Mouse (Mus musculus) lung, postnatal 0 days (tissue): ENCODE measurements at regions not wholly inside any gene's neighbourhood (a gene's known extent, or its start where the extent isn't known, plus 50 kb on each side); places are given as distances from the start of the nearest gene placed in this dataset.

Experiments used
- ATAC-seq: fragments of 200-750 bp; cut with Nextera tagmentation; 2 replicates; pipeline ENCODE4 v1.8.0; 2017; ENCODE audit warnings: moderate library complexity
- DNase-seq: peaks from one replicate; pipeline ENCODE4 v3.0.0-alpha.2; 2016; ENCODE audit warnings: low spot score
- H3K27ac ChIP-seq: fragments of 300-500 bp; sonication (generic); 2 replicates; pipeline ENCODE4 v1.5.1; 2014; ENCODE audit warnings: antibody characterized with exemption, mild to moderate bottlenecking, low read length, mixed read lengths
- H3K27me3 ChIP-seq: fragments of 300-500 bp; sonication (generic); replicated peaks from 2 replicates; pipeline ENCODE4 v1.6.1; 2014; ENCODE audit warnings: low read length, mixed read lengths; ENCODE audit not compliant: insufficient read depth
- H3K36me3 ChIP-seq: fragments of 300-500 bp; sonication (generic); 2 replicates; pipeline ENCODE4 v1.6.1; 2014; ENCODE audit warnings: low read length, mixed read lengths; ENCODE audit not compliant: insufficient read depth
- H3K4me1 ChIP-seq: fragments of 300-500 bp; sonication (generic); 2 replicates; pipeline ENCODE4 v1.6.1; 2014; ENCODE audit warnings: antibody characterized with exemption, low read depth, low read length, mixed read lengths; ENCODE audit not compliant: insufficient read depth
- H3K4me2 ChIP-seq: fragments of 300-500 bp; sonication (generic); replicated peaks from 2 replicates; pipeline ENCODE4 v1.6.1; 2014; ENCODE audit warnings: low read depth, mild to moderate bottlenecking, low read length, moderate library complexity, mixed read lengths
- H3K4me3 ChIP-seq: fragments of 300-500 bp; sonication (generic); 2 replicates; pipeline ENCODE4 v1.5.1; 2014; ENCODE audit warnings: low read depth, low read length
- H3K9ac ChIP-seq: fragments of 300-500 bp; sonication (generic); replicated peaks from 2 replicates; pipeline ENCODE4 v1.6.1; 2014; ENCODE audit warnings: low read depth, mild to moderate bottlenecking
- H3K9me3 ChIP-seq: fragments of 300-500 bp; sonication (generic); 2 replicates; pipeline ENCODE4 v1.6.1; 2016; ENCODE audit warnings: low read length, mixed read lengths
- CTCF ChIP-seq: IDR thresholded peaks from 2 replicates; pipeline ENCODE4 v1.5.1; 2016; ENCODE audit warnings: antibody characterized with exemption, mild to moderate bottlenecking
- EP300 ChIP-seq: IDR thresholded peaks from 2 replicates; pipeline ENCODE4 v1.6.1; 2016; ENCODE audit warnings: antibody characterized with exemption, mild to moderate bottlenecking, control low read depth
- WGBS: fragments of 180-500 bp; shearing (Covaris S2); extraction: QIAGEN DNeasy Blood & Tissue Kit; methylation state at CpG from one replicate; pipeline ENCODE4 v1.1.7; 2014; 5-methylcytosine and 5-hydroxymethylcytosine counted together

- Histone ChIP-seq H3K4me2 (no peak overlapping the region), H3K9me3 (no peaks in the 10 kb centered on the region), H3K27ac (no peak overlapping the region), H3K4me3 (no peak overlapping the region), H3K27me3 (no peaks in the 10 kb centered on the region), H3K4me1 (no peaks in the 10 kb centered on the region), H3K9ac (no peak overlapping the region), H3K36me3 (no peaks in the 10 kb centered on the region)
- ATAC-seq: no peak
- no peak for DNase-seq
- 66% methylated on average over 9 of the region's 9 CpGs for WGBS
- TF ChIP-seq CTCF: no peak
- no peak for TF ChIP-seq EP300
Observed at GRCm38 (mm10) chr8:89569406-89569805, 525.4 kb upstream of the Sall1 start.

- no peaks in the 10 kb centered on the region for H3K9me3 ChIP-seq
Observed at GRCm38 (mm10) chr8:89568641-89569040, 524.7 kb upstream of the Sall1 start.

DNA sequence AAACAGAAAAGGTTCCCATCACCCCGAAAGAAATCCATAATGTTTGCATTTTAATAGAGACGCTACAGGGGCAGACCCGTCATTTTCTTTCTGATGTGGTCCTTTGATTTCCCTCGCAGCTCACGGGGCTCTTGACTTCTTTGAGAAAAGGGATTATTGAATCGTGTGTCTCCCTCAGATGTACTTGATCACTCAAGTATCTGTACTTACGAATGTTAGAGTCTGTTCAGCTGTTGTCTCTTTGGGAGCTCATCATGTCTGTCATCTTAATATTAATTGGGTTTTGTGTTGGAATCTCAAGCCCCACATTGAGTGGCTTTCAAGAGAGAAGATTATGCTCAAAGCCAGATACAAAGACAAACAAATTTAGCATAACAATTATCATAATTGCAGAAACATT is 523.0 kb upstream of the Sall1 start:
- Histone ChIP-seq H3K27ac (no peak overlapping the region), H3K9ac (no peak overlapping the region), H3K4me1 (no peaks in the 10 kb centered on the region), H3K36me3 (no peaks in the 10 kb centered on the region), H3K4me3 (no peak overlapping the region), H3K9me3 (no peaks in the 10 kb centered on the region), H3K27me3 (no peaks in the 10 kb centered on the region), H3K4me2 (no peak overlapping the region)
- TF ChIP-seq EP300: no peak
- no peak for DNase-seq
- WGBS: 52% methylated on average over 7 of the region's 7 CpGs
- ATAC-seq: no peak

More at GRCm38 (mm10) chr8:89568641-89569040, 524.7 kb upstream of the Sall1 start:
- Histone ChIP-seq H3K27me3 (no peaks in the 10 kb centered on the region), H3K27ac (no peak overlapping the region), H3K4me1 (no peaks in the 10 kb centered on the region), H3K9ac (no peak overlapping the region), H3K36me3 (no peaks in the 10 kb centered on the region), H3K4me2 (no peak overlapping the region), H3K4me3 (no peak overlapping the region)
- 61% methylated on average over 7 of the region's 7 CpGs for WGBS
- TF ChIP-seq CTCF (no peak), EP300 (no peak)
- DNase-seq: no peak
- no peak for ATAC-seq

DNA sequence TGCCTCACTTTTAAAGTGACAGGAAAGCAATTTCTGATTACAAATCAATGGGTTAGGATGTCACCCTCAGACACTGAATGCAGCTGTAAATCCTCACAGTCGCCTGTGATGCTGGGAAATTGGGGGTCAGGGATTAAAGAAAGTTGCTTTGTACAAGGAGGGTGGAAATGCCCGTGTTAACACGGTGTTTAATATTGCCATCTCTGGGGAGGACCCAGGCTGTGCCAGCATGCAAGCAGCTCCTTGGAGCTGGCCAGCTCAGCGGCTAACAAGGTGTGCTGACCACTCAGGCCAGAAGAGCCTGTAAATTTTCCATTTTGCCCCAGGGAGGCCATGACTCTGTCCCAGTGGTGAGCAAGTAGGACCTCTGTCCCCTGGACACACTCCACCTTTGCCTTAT is 522.5 kb upstream of the Sall1 start:
- DNase-seq: no peak
- Histone ChIP-seq H3K4me1 (no peaks in the 10 kb centered on the region), H3K9ac (no peak overlapping the region), H3K27me3 (no peaks in the 10 kb centered on the region), H3K4me3 (no peak overlapping the region), H3K9me3 (no peaks in the 10 kb centered on the region), H3K36me3 (no peaks in the 10 kb centered on the region), H3K27ac (no peak overlapping the region), H3K4me2 (no peak overlapping the region)
- ATAC-seq: no peak
- TF ChIP-seq CTCF (no peak), EP300 (no peak)
- WGBS: 49% methylated on average over 4 of the region's 4 CpGs

DNA sequence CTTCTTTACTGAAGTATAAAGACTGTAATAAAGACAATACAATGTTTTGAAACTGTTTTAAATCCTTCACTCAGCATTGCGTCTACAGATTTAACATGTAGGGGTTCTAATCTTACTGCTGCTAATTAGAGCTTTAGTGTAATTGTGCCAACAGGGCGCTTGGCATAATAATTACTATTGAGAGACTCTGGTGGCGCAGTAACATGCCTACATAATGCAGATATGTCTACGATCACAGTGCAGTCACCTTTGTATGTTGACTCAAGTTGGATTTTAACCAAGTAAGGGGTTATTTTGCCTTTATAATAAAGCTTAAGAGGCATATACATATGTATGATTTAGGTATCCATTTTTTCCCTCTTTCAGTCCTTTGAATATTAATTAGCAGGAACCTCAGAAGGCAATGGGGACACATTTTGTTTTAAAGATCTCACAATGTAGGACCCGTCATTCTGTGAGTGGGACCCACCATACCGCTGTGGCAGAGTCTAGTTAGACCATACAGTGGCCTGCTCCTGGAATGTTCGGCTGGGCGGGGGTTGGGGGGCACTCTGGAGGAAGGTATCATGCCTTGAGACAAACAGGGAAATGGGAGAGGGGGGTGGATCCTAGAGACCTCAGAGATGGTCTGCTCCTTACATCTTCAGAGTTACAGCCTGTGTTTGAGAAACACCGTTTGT is 521.3 kb upstream of the Sall1 start:
- Histone ChIP-seq H3K9ac (no peak overlapping the region), H3K4me2 (no peak overlapping the region), H3K9me3 (no peaks in the 10 kb centered on the region), H3K27me3 (no peaks in the 10 kb centered on the region), H3K36me3 (no peaks in the 10 kb centered on the region), H3K4me3 (no peak overlapping the region), H3K4me1 (no peaks in the 10 kb centered on the region), H3K27ac (no peak overlapping the region)
- 86% methylated on average over 9 of the region's 9 CpGs for whole genome bisulfite sequencing
- TF ChIP-seq EP300 (no peak), CTCF (no peak)
- ATAC-seq (no peak), DNase-seq (no peak)

DNA sequence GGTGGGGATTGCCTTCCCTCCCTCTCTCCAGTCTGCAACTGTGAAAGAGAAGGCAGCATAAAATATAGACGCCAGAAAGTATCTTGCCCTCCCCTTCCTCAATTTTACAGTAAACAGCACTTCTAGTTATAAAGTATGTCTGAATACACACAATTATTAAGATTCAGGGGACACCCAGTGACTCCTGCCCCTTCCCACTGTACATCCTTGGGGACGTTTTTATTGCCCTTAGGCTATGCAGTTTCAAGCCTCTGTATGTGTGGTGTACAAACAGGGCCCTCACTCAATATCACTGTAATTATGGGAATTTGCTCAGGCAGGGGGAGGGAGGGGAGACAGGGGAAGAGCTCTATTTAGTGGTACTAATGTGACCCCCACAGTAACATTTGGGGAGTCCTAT is 519.6 kb upstream of the Sall1 start:
- Histone ChIP-seq H3K36me3 (no peaks in the 10 kb centered on the region), H3K27ac (no peak overlapping the region), H3K4me3 (no peak overlapping the region), H3K9me3 (no peaks in the 10 kb centered on the region), H3K27me3 (no peaks in the 10 kb centered on the region), H3K4me1 (no peaks in the 10 kb centered on the region), H3K4me2 (no peak overlapping the region), H3K9ac (no peak overlapping the region)
- DNase-seq (no peak), ATAC-seq (no peak)
- TF ChIP-seq CTCF (no peak), EP300 (no peak)
- 37% methylated on average over 2 of the region's 2 CpGs for WGBS

- Histone ChIP-seq H3K9me3 (no peaks in the 10 kb centered on the region), H3K9ac (no peak overlapping the region), H3K4me3 (no peak overlapping the region), H3K27me3 (no peaks in the 10 kb centered on the region), H3K4me2 (no peak overlapping the region), H3K27ac (no peak overlapping the region), H3K4me1 (no peaks in the 10 kb centered on the region), H3K36me3 (no peaks in the 10 kb centered on the region)
- TF ChIP-seq EP300 (no peak), CTCF (no peak)
- ATAC-seq (no peak), DNase-seq (no peak)
- 63% methylated on average over 8 of the region's 8 CpGs for WGBS
Observed at GRCm38 (mm10) chr8:89562597-89562996, 518.6 kb upstream of the Sall1 start.
